Mouse (Mus musculus): Measurements from ENCODE around the gene Slc25a16.
A peak's percentile ranks its signal among the peaks of the same experiment; 100 is the strongest.
"Not testable (repeated sequence)": the region's sequence is repeated elsewhere in the genome, so short reads cannot be mapped to it uniquely, and the experiment has no call there.

The Slc25a16 gene

DNA sequence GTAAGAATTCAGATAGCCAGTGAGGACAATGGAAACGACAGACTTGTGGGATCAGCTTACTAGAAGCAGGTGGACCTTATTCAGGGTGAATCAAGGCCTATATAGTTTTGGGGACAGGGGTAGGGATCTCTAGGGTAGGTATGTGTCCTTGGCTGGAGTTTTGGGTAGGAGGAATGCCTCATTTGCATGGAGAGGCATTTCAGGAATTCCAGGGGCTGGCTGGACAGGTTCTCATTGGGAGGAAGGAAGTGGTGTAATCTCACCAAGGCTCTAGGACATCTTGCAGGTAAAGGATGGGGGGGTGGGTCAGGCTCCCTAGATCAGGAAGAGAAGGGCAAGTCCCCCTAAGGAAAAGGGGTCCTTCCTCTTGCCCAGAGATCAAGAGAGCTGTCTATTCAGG is 17.6 kb upstream of the Slc25a16 start:
- no peak for DNase-seq (ENCODE audit: low read depth in 1 of 2, low spot score in 2 of 2)

- DNase-seq (ENCODE audit: low read depth in 1 of 2, low spot score in 2 of 2): no peak
Measured at GRCm38 (mm10) chr10:62906336-62906735, 14.1 kb upstream of the Slc25a16 start.

- DNase-seq (ENCODE audit: low read depth in 1 of 2, low spot score in 2 of 2): not testable (repeated sequence)
Measured at GRCm38 (mm10) chr10:62908896-62909295, 11.5 kb upstream of the Slc25a16 start, which contains the start of gene Tet1. Gene Tet1, minus strand, starts transcription at chr10:62908996.

GRCm38 (mm10) chr10:62911120-62911519 is 9.3 kb upstream of the Slc25a16 start:
- DNase-seq (ENCODE audit: low read depth in 1 of 2, low spot score in 2 of 2): no peak

DNA sequence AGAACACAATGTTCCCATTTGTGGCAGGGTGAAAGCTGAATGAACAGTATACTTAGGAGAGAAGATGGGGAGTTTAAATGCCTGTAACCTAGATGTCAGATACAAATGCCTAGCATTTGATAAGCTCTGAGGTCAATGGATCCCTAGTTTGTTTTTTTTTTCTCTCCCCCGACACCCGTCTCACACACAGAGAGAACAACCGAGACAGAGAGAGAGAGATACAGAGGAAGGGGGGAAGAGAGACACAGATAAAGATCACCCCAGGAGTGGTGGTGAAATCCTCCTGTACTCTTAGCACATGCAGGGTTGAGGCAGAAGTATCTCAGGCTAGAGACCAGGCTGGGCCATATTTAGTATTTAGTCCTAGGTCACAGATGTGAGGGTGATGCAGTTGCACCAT is 1.4 kb upstream of the Slc25a16 start:
- DNase-seq (ENCODE audit: low read depth in 1 of 2, low spot score in 2 of 2): no peak

- DNase-seq (ENCODE audit: low read depth in 1 of 2, low spot score in 2 of 2): no peak
Measured at GRCm38 (mm10) chr10:62920766-62921156, 328 bp downstream of the Slc25a16 start.

GRCm38 (mm10) chr10:62924096-62924635 is 3.7 kb downstream of the Slc25a16 start:
- DNase-seq (ENCODE audit: low read depth in 1 of 2, low spot score in 2 of 2): no peak

GRCm38 (mm10) chr10:62932381-62932780 is 11.9 kb downstream of the Slc25a16 start:
- DNase-seq (ENCODE audit: low read depth in 1 of 2, low spot score in 2 of 2): no peak

DNA sequence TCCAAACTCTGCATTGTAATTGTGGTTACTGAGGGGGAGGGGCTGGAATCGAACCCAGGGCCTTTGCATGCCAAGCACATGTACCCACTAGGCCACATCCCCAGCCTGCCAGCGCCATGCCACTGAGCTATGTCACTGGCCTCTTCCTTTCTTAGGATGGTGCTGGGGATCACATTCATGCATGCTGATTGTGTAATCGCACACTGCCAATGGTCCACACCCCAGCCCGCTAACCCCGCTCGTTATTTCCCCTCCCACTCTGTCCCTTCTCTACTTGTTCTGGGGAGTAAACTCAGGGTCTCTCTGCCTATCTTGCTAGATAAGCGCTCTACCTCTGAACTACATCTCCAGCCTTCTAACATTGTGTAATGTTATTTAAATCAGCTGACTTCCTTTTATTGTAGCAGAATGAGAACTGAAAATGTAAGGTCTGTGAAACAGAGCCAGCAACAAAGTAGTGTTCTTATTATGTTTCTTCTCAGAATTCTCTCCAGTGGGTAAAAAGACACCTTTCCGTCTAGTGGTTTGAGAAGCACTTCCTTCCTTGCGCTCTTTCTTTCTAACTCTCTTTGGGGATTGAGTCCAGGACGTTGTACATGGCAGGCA is 24.6 kb downstream of the Slc25a16 start:
- DNase-seq (ENCODE audit: low read depth in 1 of 2, low spot score in 2 of 2): peak in 1 of 2 experiments; percentile 24

- DNase-seq (ENCODE audit: low read depth in 1 of 2, low spot score in 2 of 2): peak; percentile 36 to 45
Measured at GRCm38 (mm10) chr10:62946738-62947471, 26.5 kb downstream of the Slc25a16 start, which contains the start of gene Dna2. Gene Dna2, plus strand, starts transcription at chr10:62947026.

DNA sequence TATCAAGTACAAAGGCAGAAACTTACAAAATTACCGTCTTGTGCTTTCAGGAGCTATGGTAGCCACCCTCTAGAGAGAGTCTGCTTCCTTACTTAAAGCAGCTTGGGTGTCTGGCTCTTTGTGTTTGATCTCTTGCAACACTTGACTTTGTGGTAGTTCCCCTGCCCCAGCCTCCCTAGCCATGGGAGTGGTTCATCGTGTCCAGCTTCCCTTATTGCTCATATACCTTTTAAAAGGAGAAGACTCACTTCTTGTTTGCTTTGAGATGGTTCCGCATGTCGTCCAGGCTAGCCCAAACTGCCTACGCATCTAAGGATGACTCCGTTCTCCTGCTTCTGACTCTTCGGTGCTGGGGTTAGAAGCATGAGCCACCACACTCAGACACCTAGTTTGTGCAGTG is 28.1 kb downstream of the Slc25a16 start:
- peak; percentile 75 to 82 for DNase-seq (ENCODE audit: low read depth in 1 of 2, low spot score in 2 of 2)

DNA sequence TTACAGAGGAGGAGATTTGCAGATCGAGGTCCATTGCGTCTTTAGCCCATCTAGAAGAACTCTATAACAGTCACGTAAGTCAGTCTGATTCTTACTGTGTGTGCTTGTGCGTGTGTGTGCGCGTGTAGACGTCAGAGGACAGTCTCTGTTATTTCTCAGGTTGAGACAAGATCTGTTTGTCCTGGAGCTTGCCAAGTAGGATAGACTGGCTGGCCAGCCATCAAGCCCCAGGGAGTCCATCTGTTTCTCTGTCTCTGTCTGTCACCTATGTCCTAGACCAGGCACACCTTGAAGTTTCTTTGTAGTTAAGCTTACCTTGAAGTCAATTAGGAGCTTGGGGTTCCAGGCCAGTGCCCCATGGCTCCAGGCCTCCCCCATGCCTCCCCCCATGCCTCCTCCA is 43.5 kb downstream of the Slc25a16 start:
- no peak for DNase-seq (ENCODE audit: low read depth in 1 of 2, low spot score in 2 of 2)

- DNase-seq (ENCODE audit: low read depth in 1 of 2, low spot score in 2 of 2): no peak
Measured at GRCm38 (mm10) chr10:62965796-62966195, 45.4 kb downstream of the Slc25a16 start.

DNA sequence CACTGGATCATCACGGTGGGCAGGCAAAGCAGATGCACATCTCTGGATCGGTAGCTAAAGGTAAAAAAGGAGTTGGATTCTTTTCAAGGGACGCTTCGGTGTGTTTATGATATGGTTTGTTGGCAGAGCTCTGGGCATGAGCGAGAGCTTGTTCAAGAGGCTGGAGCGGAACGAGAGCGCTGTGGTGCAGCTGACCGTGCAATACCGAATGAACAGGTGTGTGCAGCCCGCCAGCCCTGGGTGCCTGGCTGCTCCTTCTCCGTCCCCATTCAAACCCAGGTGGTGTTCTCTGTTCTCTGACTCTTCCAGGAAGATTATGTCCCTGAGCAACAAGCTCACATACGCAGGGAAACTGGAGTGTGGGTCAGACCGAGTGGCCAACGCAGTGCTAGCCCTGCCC is 45.9 kb downstream of the Slc25a16 start:
- DNase-seq (ENCODE audit: low read depth in 1 of 2, low spot score in 2 of 2): no peak

- no peak for DNase-seq (ENCODE audit: low read depth in 1 of 2, low spot score in 2 of 2)
Measured at GRCm38 (mm10) chr10:62971821-62972220, 51.4 kb downstream of the Slc25a16 start.

GRCm38 (mm10) chr10:62979667-62980038 is 59.2 kb downstream of the Slc25a16 start:
- DNase-seq (ENCODE audit: low read depth in 1 of 2, low spot score in 2 of 2): no peak

DNA sequence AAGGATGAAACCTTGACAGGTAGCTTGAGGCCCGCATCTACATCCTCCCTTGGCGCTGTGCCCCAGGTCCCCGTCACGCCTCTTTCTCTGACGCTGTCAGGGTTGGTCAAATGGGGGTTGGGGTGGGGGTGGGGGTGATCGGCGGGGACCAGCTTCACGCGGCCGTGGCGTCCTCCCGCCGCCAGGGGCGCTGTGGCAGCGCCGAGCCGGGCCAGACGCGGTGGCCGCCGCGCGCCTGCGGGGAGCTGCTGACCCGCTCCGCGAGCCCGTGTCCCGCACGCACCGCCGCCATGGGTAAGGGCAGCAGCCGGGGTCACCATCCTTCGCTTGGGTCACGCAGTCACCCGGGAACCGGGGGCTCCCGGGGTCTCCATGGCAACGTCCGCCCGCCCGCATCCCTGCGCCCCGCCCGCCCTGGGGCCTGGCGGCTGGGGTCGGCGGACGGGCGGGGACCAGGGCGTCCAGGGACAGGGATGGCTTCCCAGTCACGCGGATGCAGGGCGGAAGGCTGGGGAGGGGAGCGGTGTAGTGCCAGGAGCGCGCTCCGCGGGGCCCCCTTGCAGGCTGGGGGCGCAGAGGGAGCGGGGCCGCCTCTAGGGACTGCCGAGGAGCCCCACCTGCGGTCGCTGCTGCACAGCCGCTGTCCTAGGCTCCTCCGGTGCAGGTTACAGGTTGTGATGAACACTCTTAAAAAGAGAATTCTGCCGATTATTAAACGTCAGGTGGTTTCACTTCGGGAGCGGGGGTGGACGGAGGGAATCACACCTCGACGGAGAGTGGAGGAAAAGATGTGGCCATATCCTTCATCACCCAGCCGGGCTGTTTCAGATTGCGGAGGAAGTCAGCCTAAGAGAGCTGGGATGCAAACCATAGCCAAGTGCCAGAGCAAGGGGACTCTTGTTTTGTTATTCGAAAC is 59.9 kb downstream of the Slc25a16 start, which contains the start of gene Rufy2:
Gene Rufy2, plus strand, starts transcription at position 185 of the 916 bp plus-strand sequence.
- DNase-seq (ENCODE audit: low read depth in 1 of 2, low spot score in 2 of 2): peak; percentile 18 to 65

GRCm38 (mm10) chr10:62984072-62984471 is 63.6 kb downstream of the Slc25a16 start:
- no peak for DNase-seq (ENCODE audit: low read depth in 1 of 2, low spot score in 2 of 2)

DNA sequence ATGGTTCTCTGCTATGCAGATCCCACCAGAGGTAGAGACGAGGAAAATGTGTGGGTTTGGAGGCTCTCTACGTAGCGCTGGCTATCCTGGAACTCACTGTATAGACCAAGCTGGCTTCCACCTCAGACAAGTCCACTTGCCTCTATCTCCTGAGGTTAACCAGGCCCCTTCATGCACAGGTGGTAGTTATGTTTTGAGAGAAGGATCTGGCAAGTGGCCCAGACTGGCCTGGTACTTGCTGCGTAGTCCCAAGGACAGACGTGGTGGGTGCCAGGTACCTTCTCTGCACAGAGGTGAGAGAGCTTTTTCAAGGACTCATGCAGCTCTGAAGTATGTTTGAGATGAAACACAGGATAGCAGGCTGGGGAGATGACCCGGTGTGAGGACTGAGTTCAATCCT is 64.1 kb downstream of the Slc25a16 start:
- DNase-seq (ENCODE audit: low read depth in 1 of 2, low spot score in 2 of 2): no peak

GRCm38 (mm10) chr10:62987341-62987740 is 66.9 kb downstream of the Slc25a16 start:
- DNase-seq (ENCODE audit: low read depth in 1 of 2, low spot score in 2 of 2): no peak

DNA sequence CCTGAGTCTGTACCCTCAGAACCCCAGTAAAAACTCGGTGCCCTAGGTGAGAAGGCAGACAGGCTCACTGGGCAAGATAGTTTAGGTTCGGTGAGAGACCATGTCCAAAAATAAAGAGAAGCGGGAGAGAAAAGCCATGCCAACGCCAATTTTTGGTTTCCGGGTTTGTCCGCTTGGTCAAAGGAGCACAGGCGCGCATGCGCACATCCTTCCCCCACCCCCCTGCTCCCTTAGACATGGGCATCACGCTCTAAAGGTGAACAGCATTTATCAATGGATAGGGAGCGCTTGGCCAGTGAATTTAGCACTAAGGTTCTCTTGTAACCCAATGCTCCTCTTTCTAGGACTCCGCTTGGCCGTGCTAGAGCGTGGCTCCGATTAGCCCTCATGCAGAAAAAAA is 70.2 kb downstream of the Slc25a16 start:
- DNase-seq (ENCODE audit: low read depth in 1 of 2, low spot score in 2 of 2): no peak
